28 mouse cellular contexts compared by ENCODE assay signal in the genomic region with DNA sequence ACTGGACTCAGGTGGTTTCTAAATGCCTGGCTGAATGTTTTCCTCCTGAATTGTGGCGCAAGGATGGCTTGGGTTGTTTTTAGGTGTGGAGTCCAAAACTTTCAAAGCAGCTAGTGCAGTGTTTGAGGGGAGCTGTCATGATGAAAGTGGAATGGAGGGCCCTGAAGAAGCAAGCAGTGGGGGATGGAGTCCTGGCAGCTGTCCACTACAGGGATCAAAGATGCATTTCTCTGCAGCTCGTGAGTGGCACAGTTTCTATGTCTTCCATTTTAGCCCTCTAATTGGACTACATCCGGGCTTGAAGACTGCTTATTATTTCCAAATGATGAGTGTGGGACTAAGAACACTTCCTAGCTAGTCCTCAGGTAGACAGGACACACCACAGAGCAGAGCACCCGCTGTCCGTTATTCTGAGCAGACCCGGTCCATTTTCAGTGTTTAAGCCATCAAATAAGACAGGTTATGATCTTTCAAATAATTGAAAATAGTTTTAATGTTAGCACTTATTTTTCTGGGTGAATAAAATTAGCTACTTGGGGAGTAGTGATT. TPM values are rescaled to one million over a fixed set of nuclear protein-coding genes. Genes with fewer than 3 reads are reported as not detected.
"Had no signal": no experiment of that assay in that cellular context is flagged by ENCODE, and none has a peak within 500 bp of the region (broad histone marks: within the 10 kb centered on the region; RNA-seq: fewer than 3 reads in every experiment).

No protein-coding gene starts in this region.

RNA-seq across cellular contexts. Expression of a gene that starts 32.4 kb away (rescaled TPM):
- polyA plus RNA-seq: limb, embryonic 10.5 days; limb, embryonic 11.5 days; limb, embryonic 12.5 days; limb, embryonic 13.5 days; limb, embryonic 14.5 days; limb, embryonic 15.5 days; liver, adult 2 months; liver, embryonic 11.5 days; liver, embryonic 12.5 days; liver, embryonic 13.5 days; liver, embryonic 14.5 days; liver, embryonic 15.5 days; liver, embryonic 16.5 days; liver, postnatal 0 days; lung, adult 2 months; lung, embryonic 14.5 days; lung, embryonic 15.5 days; lung, embryonic 16.5 days; macrophage; midbrain, embryonic 10.5 days; midbrain, embryonic 12.5 days; myocyte; neural tube, embryonic 11.5 days; neural tube, embryonic 12.5 days had no signal

RNA-seq across cellular contexts. Expression of a gene that starts 35.7 kb away (rescaled TPM):
- polyA plus RNA-seq: liver, adult 2 months; liver, embryonic 11.5 days; liver, embryonic 13.5 days; liver, embryonic 14.5 days; liver, embryonic 15.5 days; liver, embryonic 16.5 days; liver, postnatal 0 days; macrophage had no signal

RNA-seq across cellular contexts. Expression of a gene that starts 44.6 kb away (rescaled TPM):
- polyA plus RNA-seq: limb, embryonic 10.5 days; limb, embryonic 11.5 days; limb, embryonic 12.5 days; limb, embryonic 13.5 days; limb, embryonic 14.5 days; limb, embryonic 15.5 days; liver, adult 2 months; liver, embryonic 11.5 days; liver, embryonic 12.5 days; liver, embryonic 13.5 days; liver, embryonic 14.5 days; liver, embryonic 15.5 days; liver, embryonic 16.5 days; liver, postnatal 0 days; lung, adult 2 months; lung, embryonic 14.5 days; lung, embryonic 15.5 days; lung, embryonic 16.5 days; lung, postnatal 0 days; macrophage; midbrain, embryonic 10.5 days; midbrain, embryonic 11.5 days; midbrain, embryonic 12.5 days; midbrain, embryonic 14.5 days; midbrain, postnatal 0 days; myocyte; neural tube, embryonic 11.5 days; neural tube, embryonic 12.5 days had no signal
